Mouse (Mus musculus) granulocyte monocyte progenitor cell, adult 5-6 weeks (primary cell): ENCODE results near the gene Son. TPM values are rescaled to one million over a fixed set of nuclear protein-coding genes. Genes with fewer than 3 reads are reported as not detected.

Source experiments
- ATAC-seq: replicated peaks from 2 replicates; pipeline ENCODE4 v1.8.0; 2016; ENCODE audit warnings: mild to moderate bottlenecking, moderate TSS enrichment, inconsistent platforms; ENCODE audit not compliant: poor library complexity, severe bottlenecking
- total RNA-seq, 2 experiments: library from RNA; stranded (forward) in 1 of 2; stranded (reverse) in 1 of 2; fragments of 200-712, 200-1000 nt in 1 of 2; fragments of >200 nt in 1 of 2; fragmentation: Nextera tagmentation in 1 of 2; gene quantifications; 2 replicates each; pipeline ENCODE4 v1.2.3; 2014 to 2017

Gene Son
- total RNA-seq, 2 experiments from 2014 or later: 242 to 356 TPM

GRCm38 (mm10) chr16:91680656-91681055, 33.4 kb downstream of the Son start:
- ATAC-seq: no peak

- ATAC-seq: peak; percentile 66
Observed at GRCm38 (mm10) chr16:91685526-91685925, 38.2 kb downstream of the Son start.

GRCm38 (mm10) chr16:91686369-91686768, 39.1 kb downstream of the Son start:
- no peak for ATAC-seq

GRCm38 (mm10) chr16:91688023-91688618, 40.8 kb downstream of the Son start:
- no peak; the same call in 1 of the 2 replicates for ATAC-seq

- ATAC-seq: peak; percentile 86
Observed at GRCm38 (mm10) chr16:91688619-91689334, 41.5 kb downstream of the Son start, which contains the start of gene Donson. Gene Donson, minus strand, starts transcription at chr16:91688770.

GRCm38 (mm10) chr16:91689791-91690190, 42.5 kb downstream of the Son start:
- no peak for ATAC-seq

GRCm38 (mm10) chr16:91694455-91695084, 47.3 kb downstream of the Son start:
- peak; percentile 96 for ATAC-seq

GRCm38 (mm10) chr16:91695108-91695755, 47.9 kb downstream of the Son start:
- peak; percentile 60 for ATAC-seq

- ATAC-seq: no peak
Observed at GRCm38 (mm10) chr16:91698995-91699394, 51.7 kb downstream of the Son start.

GRCm38 (mm10) chr16:91701908-91702307, 54.6 kb downstream of the Son start:
- no peak for ATAC-seq

- ATAC-seq: no peak
Observed at GRCm38 (mm10) chr16:91702771-91703188, 55.5 kb downstream of the Son start.

- no peak for ATAC-seq
Observed at GRCm38 (mm10) chr16:91704603-91705340, 57.5 kb downstream of the Son start.

- ATAC-seq: no peak
Observed at GRCm38 (mm10) chr16:91710241-91710640, 62.9 kb downstream of the Son start.

- no peak for ATAC-seq
Observed at GRCm38 (mm10) chr16:91716927-91717349, 69.6 kb downstream of the Son start.

- ATAC-seq: no peak
Observed at GRCm38 (mm10) chr16:91717399-91717798, 70.1 kb downstream of the Son start.

GRCm38 (mm10) chr16:91724247-91724646, 76.9 kb downstream of the Son start:
- no peak for ATAC-seq

- peak; percentile 45 for ATAC-seq
Observed at GRCm38 (mm10) chr16:91727433-91727832, 80.1 kb downstream of the Son start.

- ATAC-seq: peak; percentile 79
Observed at GRCm38 (mm10) chr16:91728123-91729065, 81.1 kb downstream of the Son start, which contains the start of gene Cryzl1. Gene Cryzl1, minus strand, starts transcription at chr16:91728975.
